Mouse (Mus musculus) heart, adult 18-20 months (tissue): Measurements from ENCODE around the gene Smn1. TPM values are rescaled to one million over a fixed set of nuclear protein-coding genes. Genes with fewer than 3 reads are reported as not detected.
"Not testable (repeated sequence)": the region's sequence is repeated elsewhere in the genome, so short reads cannot be mapped to it uniquely, and the experiment has no call there.

Source experiments
- DNase-seq, 2 experiments: peaks; one replicate each; pipeline ENCODE4 v3.0.0; 2021 to 2022; ENCODE audit warnings: mixed read lengths in 1 of 2
- long read RNA-seq, 2 experiments: library from polyadenylated mRNA; stranded (forward); transcript quantifications; one replicate each; pipeline ENCODE4 v2.0.0; 2021
- total RNA-seq, 2 experiments: library from RNA; stranded (reverse); gene quantifications; 2 replicates each; pipeline ENCODE4 v1.2.3; 2021

The Smn1 gene
- 10 to 100 TPM; 14.1 to 15.9 TPM for total RNA-seq
- long read RNA-seq, experiment 1, transcript Smn1-201 (9 exons, 1,222 nt) = major isoform, 6 of 13 reads
- long read RNA-seq, experiment 1, partial matches to known transcripts = 1 of 13 reads
- long read RNA-seq, experiment 1, other reads (novel, unspliced or antisense) = 5 of 13 reads
- long read RNA-seq, experiment 2, partial matches to known transcripts = 0 of 6 reads
- long read RNA-seq, experiment 2, other reads (novel, unspliced or antisense) = 3 of 6 reads

DNA sequence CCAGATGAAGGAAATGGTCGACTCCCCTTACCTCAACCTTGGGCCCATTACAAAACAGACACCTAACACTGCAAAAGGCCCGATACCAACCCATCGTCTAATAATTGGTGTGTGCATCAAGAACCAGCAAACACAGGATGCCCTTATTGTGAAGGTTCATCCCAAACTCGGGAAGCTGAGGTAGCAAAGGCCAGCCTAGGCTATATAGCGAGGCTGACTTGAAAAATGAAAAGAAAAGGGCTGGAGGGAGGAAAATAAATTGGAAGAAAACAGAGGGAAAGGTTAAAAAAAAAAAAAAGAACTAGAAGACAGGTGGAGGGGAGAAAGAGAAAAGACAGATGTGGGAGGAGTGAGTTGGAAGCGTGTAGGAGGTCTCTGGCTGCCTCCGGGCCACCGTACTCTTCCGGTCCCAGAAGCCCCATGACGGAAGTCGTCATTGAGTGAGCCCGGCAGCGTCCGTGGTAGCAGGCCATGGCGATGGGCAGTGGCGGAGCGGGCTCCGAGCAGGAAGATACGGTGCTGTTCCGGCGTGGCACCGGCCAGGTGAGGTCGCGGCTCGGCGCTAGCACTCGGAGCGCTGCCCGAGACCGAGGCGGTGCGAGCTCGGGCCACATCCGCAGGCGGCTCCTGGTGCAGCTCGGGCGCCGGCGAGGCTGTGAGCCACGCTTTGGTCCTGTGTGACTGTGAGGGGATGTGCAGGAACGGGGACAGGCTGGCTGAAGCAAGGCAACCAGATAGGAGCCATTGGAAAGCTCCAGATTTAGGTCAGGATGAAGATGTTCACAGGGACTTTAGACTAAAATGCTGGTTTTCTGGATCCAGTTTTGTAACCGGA lies at the start of gene Smn1:
Gene Smn1, plus strand, starts transcription at position 430 of the 835 bp plus-strand sequence.
- DNase-seq = peak; percentile 96 to 98

DNA sequence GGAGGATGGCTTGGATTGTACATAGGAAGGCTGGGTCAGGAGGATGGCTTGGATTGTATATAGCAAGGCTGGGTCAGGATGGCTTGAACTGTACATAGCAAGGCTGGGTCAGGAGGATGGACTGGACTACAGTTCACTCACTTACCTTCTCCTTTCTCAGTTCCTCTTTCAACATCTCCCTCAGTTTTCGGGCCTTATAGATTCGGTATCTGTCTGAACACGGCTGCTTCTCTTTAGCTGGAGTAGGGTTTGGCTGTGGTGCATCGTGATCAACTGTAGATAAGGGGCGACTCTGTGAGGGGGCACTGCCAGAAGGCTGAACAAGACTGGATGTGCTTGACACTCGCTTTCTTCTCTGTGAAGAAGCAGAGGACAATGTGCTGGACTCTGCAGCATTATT lies 25.8 kb upstream of the Smn1 start:
- no peak for DNase-seq

DNA sequence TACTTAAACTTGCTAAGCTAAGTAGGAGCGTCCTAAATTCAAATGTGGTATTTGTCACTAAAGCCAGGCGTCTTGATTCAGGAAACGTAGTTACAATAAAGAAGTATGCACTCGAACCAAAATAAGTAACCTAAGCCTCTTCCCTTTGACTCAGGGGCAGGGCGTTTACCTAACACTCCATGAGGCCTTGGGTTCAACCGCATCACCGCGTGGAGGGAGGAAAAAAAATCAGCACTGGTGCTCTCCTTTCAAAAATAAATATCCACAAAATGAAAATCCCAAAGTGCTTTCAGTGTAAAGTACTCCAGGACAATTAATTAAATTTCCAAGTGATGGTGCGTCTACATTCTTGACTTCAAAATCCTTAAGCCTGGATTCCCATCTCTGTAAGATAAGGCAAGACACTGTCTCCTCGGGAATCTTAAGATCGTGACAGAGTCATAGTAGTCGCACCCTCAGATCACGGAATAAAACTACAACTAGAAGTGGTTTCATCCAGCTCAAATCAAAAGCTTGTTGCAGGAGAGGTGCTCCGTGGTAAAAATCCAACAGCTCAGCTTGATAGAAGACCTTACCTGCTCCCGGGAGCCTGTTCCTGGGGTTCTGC lies 21.5 kb upstream of the Smn1 start:
- no peak for DNase-seq

DNA sequence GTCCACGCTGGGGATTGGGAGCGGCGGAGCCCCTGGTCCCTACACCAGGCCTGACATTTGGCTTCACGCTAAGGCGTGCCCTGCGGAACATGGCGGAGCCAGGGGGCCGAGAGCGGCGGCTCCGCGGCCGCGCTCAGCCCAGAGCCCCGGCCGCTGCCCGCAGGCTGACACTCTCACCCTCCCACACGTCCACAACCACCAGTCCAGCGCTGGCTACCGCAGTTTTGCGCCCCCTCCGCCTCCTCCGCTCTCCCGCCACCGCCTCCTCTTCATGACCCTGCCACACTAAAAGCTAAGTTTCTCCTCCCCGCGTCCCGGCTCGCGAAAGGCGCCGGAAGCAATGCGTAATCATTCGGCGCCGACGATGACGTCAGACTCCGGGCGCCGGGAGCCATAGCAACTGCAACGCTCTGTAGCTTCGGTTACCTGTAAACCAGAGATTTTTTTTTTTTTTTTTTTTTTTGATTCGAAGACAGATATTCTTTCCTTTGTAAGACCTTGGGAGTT lies 20.9 kb upstream of the Smn1 start, which contains the start of gene Bdp1:
Gene Bdp1, minus strand, starts transcription at position 323 of the 507 bp plus-strand sequence.
- peak; percentile 94 to 98 for DNase-seq

DNA sequence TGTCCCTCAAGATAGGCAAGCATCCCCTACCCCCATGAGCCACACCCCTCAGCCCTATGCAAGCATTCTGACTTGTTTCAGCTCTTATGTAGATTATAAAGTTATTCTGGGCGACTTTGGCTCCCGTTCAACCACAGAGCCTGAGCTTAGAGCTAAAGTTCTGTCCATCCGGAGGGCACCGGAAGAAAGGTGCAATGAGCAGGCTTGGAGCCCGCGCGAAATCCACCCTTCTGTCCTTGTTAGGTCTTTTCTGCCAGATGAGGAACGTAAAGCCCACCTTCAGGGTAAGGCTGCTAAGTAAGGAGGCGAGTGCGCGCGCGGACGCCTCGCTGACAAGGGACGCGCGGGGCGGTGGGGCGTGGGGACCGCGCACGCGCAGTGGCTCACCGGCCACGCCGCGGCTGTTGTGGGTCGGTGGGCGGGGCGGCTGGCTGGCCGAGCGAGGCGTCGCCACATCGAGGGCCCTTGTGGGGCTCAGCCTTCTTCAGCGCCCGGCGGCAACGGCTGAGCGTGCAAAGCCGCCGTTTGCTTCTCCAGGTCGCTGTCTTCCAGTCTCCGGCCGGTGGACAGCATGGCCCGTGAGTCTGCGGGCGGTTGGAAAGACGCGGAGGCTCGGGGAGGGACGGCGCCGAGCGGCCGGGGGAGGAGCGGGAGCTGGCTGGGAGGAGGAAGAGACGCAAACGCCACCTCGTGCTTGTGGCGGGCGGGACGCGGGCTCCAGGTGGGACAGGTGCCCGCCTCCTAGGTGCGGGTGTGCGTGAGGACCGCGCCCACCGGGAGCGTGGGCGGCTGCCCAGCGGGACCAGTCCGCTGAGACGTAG lies 16.8 kb upstream of the Smn1 start, which contains the start of gene Serf1:
Gene Serf1, plus strand, starts transcription at position 361 of the 821 bp plus-strand sequence.
- DNase-seq = peak; percentile 85 to 87

DNA sequence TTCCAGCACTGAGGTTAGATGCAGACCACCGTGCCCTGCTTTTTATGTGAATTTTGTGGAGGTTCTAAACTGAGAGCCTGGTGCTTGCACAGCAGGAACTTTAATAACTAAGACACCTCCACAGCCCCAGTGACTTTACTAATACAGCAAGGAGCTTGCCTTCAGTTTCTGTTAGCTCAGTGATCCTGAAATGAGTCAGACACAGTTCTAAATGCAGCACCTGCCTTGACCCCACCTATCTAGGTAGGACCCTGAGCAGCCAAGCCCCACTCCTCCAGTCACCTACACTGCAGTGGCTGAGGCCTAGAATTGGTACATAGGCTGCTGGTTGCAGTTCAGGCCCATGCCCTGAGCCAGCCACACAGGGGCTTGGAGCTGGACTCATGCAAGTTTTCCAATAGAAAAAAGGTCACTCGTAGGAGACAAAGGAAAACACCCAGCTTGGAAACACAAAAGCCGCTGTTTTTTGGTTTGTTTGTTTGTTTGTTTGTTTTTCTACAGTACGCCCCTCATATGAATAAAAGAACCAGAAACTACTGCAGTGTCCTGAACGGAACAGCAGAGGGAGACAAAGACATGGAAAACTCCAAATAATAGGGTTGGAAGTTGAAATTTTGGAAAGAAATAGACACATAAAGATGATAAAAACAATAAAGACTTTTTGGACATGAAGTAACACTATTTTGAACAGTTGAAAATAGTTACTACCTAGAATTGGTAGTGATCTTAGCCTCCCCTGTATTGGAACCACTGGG lies 12.3 kb upstream of the Smn1 start:
- peak in 1 of 2 experiments; percentile 37 for DNase-seq

DNA sequence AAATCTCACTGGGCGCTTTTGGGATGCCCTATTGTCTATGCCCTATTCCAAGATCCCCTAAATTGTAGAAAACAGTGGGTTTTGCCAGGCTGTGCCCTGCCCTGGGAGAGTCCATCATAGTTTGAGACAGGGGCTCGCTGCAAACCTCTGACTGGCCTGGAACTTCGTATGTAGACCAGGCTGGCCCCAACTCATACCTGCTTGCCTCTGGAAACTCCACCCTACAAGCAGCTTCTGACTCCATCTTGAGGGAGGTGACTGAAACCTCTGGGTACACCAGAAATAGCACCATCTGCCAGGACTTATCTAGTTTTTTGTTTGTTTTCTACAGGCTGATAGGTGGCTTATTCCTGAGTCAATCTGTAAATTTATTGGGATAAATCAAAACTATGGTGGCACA lies 682 bp upstream of the Smn1 start:
- DNase-seq = no peak

DNA sequence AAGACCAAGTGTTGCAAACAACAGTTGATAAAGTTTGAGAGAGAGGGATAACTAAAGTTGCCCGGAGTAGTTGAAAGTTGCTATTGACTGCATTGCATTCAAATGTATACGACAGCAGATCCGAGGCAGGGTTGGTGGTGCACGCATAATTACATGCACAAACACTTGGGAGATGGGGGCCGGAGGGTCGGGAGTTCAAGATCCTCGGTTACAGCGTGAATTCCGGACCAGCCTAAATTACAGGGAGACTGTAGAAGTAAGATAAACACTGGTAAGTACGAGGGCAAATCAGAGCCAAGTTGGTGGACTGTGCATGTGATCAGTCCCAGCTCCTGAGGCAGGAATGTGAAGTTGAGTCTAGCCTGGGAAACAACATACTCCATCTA lies 599 bp downstream of the Smn1 start:
- DNase-seq = peak in 1 of 2 experiments; percentile 7

DNA sequence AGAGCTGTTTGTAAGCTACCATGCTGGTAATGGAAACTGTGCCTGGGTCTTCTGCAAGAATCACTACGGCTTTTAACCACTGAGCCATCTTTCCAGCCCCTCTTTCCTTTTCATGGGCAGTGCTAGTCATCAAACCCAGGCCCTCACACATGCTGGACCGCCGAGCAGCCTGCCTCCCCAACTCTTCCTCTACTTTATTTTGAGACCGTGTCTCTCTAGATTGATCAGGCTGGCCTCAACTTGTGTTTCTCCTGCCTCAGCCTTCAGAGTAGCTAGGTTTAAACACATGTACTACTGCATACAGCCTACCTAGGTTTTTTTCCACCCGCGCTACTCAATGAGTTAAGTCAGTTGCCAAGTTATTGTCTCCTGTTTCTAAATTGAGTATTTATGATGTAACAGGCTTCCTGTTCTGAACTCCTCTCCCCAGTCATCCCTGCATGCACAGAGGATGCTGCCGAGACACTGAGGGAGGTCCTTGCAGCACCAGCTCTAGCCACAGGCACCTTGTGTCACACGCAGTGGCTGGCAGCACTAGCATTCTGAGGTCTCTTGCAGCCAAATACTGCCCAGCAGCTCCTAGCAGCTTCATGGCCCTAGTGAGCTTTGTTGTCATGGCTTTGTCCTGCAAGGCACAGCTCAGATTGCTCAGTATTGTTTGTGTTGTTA lies 17.1 kb downstream of the Smn1 start:
- no peak for DNase-seq

DNA sequence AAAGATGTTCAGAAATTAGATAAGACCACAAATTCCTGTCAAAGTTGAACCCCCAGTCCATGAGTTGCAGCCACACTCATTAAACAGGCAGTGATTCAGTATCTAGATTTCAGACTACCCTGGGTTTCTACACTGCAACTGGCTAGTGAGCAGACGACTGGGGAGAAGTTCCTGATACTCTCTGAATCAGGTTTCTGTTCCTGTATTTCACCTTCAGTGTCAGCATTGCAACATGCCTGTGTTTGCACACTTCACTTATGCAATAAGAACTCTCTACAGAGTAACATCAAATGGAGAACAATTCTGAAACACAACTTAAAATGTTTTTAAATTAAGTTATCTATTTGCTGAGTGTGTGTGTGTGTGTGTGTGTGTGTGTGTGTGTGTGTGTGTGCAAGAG lies 28.0 kb downstream of the Smn1 start:
- DNase-seq = peak in 1 of 2 experiments; percentile 27

DNA sequence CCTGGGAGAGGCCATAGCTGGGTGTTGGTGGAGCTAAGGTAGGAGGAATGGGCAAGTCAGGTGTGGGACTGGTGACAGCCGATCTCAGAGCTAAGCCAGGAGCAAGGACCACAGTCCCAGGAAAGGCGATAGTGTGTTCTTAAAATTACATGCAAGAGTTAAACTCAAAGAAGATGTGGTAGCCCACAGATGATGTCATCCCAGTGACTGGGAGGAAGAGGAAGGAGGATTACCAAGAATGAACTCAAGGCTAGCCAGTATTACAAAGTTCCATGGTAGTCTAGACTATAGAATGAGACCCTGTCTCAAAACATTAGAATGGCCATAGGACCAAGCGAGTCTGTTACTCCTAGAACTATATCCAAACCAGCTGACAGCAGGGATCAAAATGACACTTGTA lies 32.0 kb downstream of the Smn1 start:
- no peak for DNase-seq

DNA sequence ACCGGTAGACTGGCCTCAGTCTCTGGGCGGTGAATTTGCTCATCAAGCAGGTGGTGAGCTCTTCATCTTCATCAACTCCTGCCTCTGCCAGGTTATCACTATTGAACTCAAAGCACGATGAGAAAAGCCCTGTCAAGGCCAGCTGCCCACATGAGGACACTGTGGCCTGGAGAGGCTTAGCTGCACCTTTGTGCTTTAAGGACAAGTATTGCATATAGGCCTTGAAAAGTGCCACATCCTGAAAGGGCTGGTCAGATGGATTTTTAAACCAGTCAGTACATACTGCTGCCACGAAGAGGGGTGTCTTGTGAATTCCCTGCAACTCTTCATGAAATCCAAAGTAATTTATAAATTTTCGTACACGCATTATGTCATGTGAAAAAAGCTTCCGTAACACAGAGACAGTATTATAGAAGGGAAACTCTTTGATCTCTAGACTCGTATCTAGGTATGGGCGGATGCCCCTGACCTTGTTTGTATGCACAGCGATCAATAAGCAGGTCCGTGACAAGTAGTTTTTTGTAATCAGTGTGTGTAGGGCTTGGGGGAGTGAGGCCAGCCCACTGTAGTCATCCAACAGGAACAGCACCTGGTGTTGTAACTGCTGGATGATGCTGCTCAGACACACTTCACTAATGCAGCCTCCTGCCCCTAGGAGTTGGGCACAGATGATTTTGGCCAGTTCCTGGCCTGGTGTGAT lies 36.7 kb downstream of the Smn1 start:
- not testable (repeated sequence) for DNase-seq

DNA sequence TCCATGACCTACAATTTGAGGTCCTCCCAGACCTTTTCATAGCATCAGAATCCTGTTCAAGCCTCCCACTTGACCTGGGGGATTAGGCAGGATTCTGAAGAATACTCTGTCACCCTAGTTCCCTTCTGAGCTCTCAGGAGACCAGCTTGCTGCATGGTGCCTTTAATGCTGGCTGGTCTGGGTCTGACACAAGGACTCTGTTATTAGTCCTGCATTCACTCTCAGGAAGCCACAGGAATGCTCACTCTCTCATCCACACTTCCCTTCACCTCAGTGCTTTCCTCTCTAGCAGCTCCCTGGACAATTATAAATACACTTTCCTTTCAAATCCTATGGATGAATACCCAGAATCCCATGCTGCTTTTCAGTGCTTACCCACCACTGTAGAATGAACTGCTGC lies 37.8 kb downstream of the Smn1 start:
- not testable (repeated sequence) for DNase-seq

DNA sequence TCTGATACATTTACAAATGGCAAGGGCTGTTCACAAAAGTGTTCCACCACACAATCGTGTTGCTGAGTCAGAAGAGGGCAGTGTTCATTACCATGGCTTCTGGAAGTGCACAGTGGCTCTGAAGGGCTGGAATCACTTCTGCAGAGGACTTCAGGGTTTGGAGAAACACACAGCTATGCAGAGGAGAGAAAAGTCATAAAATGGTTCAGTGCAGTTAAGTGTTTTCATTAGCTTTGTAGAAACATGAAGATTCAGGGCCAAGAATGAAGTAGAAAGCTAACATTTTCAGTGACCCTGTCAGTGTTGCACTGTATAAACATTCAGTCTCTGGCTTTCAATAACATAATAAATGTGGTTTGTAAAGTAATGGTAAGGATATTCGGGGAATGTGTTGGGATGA lies 41.7 kb downstream of the Smn1 start:
- not testable (repeated sequence) for DNase-seq

DNA sequence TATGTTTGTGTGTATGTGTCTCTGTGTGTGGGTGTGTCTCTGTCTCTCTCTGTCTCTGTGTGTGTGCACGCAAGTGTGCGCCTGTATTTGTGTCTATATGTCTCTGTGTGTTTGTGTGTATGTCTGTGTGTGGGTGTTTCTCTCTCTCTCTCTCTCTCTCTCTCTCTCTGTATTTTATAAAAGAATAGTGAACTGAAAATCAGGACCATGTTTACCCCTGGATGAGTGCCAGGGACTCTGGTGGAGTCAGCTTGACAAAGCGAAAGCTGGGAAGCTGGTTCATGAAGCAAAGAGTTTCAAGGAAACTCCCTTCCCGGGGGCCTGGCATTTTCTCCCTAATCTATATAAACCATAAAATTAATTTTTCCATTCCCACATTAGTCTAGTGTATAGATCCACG lies 49.7 kb downstream of the Smn1 start:
- peak in 1 of 2 experiments; percentile 4 for DNase-seq

DNA sequence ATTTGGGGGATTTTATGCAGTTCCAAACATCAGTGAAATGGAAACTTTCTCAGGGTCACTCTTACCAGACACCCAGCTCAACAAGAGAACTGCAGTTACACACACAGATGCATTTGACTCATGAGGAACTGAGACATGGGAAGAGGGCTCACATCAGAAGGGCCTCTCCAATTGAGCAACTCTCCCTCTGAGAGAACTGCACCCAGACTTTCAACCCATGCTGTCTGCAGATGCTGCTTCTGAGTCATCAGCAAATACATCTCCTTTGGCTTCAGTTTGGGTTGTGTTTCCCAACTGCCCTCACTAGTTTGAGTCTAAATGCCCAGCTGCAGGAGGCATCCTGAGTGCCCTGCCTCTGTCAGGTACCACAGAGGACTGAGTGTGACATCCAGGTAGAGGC lies 58.5 kb downstream of the Smn1 start:
- DNase-seq = not testable (repeated sequence)
